ENCODE assay signal across 8 mouse cellular contexts in the genomic region with DNA sequence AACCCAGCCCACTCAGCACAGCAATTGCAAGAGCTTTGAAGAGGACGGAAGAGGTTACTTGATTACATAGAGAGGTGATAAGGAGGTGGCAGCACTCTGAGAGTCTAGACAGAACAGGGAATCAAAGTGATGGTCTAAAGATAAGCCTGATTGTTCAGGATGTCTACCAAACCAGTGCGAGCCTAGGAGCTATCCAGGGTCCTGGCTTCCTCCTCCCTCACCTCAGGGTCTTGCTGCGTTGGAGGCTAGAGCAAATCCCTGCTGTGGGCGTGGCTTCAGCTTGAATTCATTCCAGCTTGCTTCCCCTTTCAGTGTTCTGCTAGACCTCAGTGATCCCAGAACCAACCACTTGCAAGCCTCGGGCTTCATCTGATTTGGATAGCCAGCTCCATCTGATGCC.
DNase-seq lines count a peak whose midpoint lies in the region; ATAC-seq and TF ChIP-seq lines count a peak whose summit lies in the region.

No protein-coding gene starts in this region.

- WGBS in lung, embryonic 16.5 days = 1% methylated on average over 5 of the region's 5 CpGs

- H3K36me3 ChIP-seq in lung, embryonic 16.5 days (ENCODE audit: control insufficient read depth, insufficient read depth, low read length) = no peaks in the 10 kb centered on the region

- ATAC-seq in CD4-positive, CD25-positive, alpha-beta regulatory T cell, adult 4 months = no peak
- peak; percentile 43; the same call in 1 of the 2 replicates for ATAC-seq in lung, embryonic 16.5 days (ENCODE audit: low read depth)

- DNase-seq in CD4-positive, CD25-positive, alpha-beta regulatory T cell, adult 2 months (ENCODE audit: low read depth, low spot score) = peak; percentile 14
- no peak for DNase-seq in layer of hippocampus, adult 2 months (ENCODE audit: low spot score in 2 of 2)
- no peak for DNase-seq in layer of hippocampus, adult 8-10 months (ENCODE audit: low spot score in 2 of 2)
- peak; percentile 81 for DNase-seq in embryo, embryonic 11.5 days (ENCODE audit: low read depth, low spot score)
- DNase-seq in layer of hippocampus, adult 18-20 months (ENCODE audit: low spot score in 2 of 2) = no peak
- no peak for DNase-seq in heart, adult 18-20 months

- peak overlapping the region; percentile 77; the same call in 1 of the 2 replicates for H3K27ac ChIP-seq in layer of hippocampus, adult 2 months
- H3K27ac ChIP-seq in lung, embryonic 16.5 days (ENCODE audit: low read length) = no peak overlapping the region

- H3K4me2 ChIP-seq in lung, embryonic 16.5 days (ENCODE audit: low read depth, low read length) = no peak overlapping the region

- no peak overlapping the region for H3K9ac ChIP-seq in lung, embryonic 16.5 days (ENCODE audit: low read length)

- no peaks in the 10 kb centered on the region for H3K4me1 ChIP-seq in lung, embryonic 16.5 days (replicated peaks; ENCODE audit: control insufficient read depth, insufficient read depth, low read length)

- no peaks in the 10 kb centered on the region for H3K9me3 ChIP-seq in lung, embryonic 16.5 days (ENCODE audit: control insufficient read depth, low read length)

- no peak overlapping the region for H3K4me3 ChIP-seq in layer of hippocampus, adult 2 months
- no peak overlapping the region for H3K4me3 ChIP-seq in lung, embryonic 16.5 days (ENCODE audit: low read length)

- H3K27me3 ChIP-seq in lung, embryonic 16.5 days (ENCODE audit: control insufficient read depth, insufficient read depth, low read depth, low read length) = no peaks in the 10 kb centered on the region

- no peak for TF ChIP-seq CTCF in layer of hippocampus, adult 2 months (conservative IDR thresholded peaks at IDR 0.05)

Comparison
In these comparisons a context has a peak if more than half of its experiments do, and no peak if none do; other contexts are left out.
1. DNase-seq: peak in CD4-positive, CD25-positive, alpha-beta regulatory T cell, adult 2 months (single experiment) and embryo, embryonic 11.5 days (single experiment); none in layer of hippocampus, adult 2 months (0 of 2), layer of hippocampus, adult 8-10 months (0 of 2), layer of hippocampus, adult 18-20 months (0 of 2) and heart, adult 18-20 months (0 of 2).